Mouse (Mus musculus): ENCODE data around the gene Mesp2.

The Mesp2 gene

GRCm38 (mm10) chr7:79861794-79862193 lies 51.3 kb downstream of the Mesp2 start:
- no peak for DNase-seq (ENCODE audit: low spot score in 2 of 2)

All from frontal cortex, postnatal 10 days (tissue).